Mouse (Mus musculus) CH12.LX (cell line): ENCODE data around the gene Palm.

Experiments used
- CTCF ChIP-seq, 2 experiments: IDR thresholded peaks in 1 of 2; conservative IDR thresholded peaks in 1 of 2; 2 replicates each; pipeline ENCODE4 v1.5.1; 2011 to 2012; ENCODE audit warnings: low read depth in 2 of 2, low read length in 2 of 2, improper control_type of control experiment in 1 of 2, inconsistent platforms in 1 of 2, mild to moderate bottlenecking in 1 of 2, moderate library complexity in 1 of 2
- USF1 ChIP-seq: IDR thresholded peaks from 2 replicates; pipeline ENCODE4 v1.6.1; 2014; ENCODE audit warnings: low read depth, mild to moderate bottlenecking, inconsistent platforms, low read length, improper control_type of control experiment
- USF2 ChIP-seq: conservative IDR thresholded peaks from 2 replicates; pipeline ENCODE4 v1.6.1; 2011; ENCODE audit warnings: low read depth, low read length, improper control_type of control experiment

GRCm38 (mm10) chr10:79857894-79858293 is 64.5 kb downstream of the Palm start:
- TF ChIP-seq CTCF (conservative IDR thresholded peaks at IDR 0.05 in 1 of 2, IDR thresholded peaks at IDR 0.05 in 1 of 2; ENCODE audit: low read depth in 2 of 2, low read length in 2 of 2) (no peak), USF2 (no peak), USF1 (no peak)
